Mouse (Mus musculus): ENCODE results near the gene Tfrc. TPM values are rescaled to one million over a fixed set of nuclear protein-coding genes. Genes with fewer than 3 reads are reported as not detected.

Gene Tfrc
- polyA plus RNA-seq, 1 experiment: 27.0 TPM

GRCm38 (mm10) chr16:32666671-32667551 is 58.2 kb downstream of the Tfrc start:
- H3K4me3 ChIP-seq (ENCODE audit: insufficient read depth, low read depth, low read length): no peak overlapping the region
- peak overlapping the region; percentile 80 for H3K27ac ChIP-seq (replicated peaks; ENCODE audit: low read depth, low read length)
- peaks cover 28% of the 10 kb centered on the region for H3K4me1 ChIP-seq (ENCODE audit: control insufficient read depth, insufficient read depth, insufficient read length, low read length)

- Histone ChIP-seq H3K4me1 (ENCODE audit: control insufficient read depth, insufficient read depth, insufficient read length, low read length) (peaks cover 32% of the 10 kb centered on the region), H3K27ac (replicated peaks; ENCODE audit: low read depth, low read length) (peak overlapping the region; percentile 80), H3K4me3 (ENCODE audit: insufficient read depth, low read depth, low read length) (no peak overlapping the region)
These were observed 58.8 kb downstream of the Tfrc start for GRCm38 (mm10) chr16:32667552-32667872.

GRCm38 (mm10) chr16:32668030-32668429 is 59.3 kb downstream of the Tfrc start:
- Histone ChIP-seq H3K4me3 (ENCODE audit: insufficient read depth, low read depth, low read length) (no peak overlapping the region), H3K27ac (replicated peaks; ENCODE audit: low read depth, low read length) (peak overlapping the region; percentile 80), H3K4me1 (ENCODE audit: control insufficient read depth, insufficient read depth, insufficient read length, low read length) (peaks cover 38% of the 10 kb centered on the region)

- Histone ChIP-seq H3K4me1 (ENCODE audit: control insufficient read depth, insufficient read depth, insufficient read length, low read length) (peaks cover 39% of the 10 kb centered on the region), H3K27ac (replicated peaks; ENCODE audit: low read depth, low read length) (no peak overlapping the region)
These were observed 59.8 kb downstream of the Tfrc start for GRCm38 (mm10) chr16:32668472-32668871.

GRCm38 (mm10) chr16:32669243-32669642 is 60.5 kb downstream of the Tfrc start:
- H3K4me3 ChIP-seq (ENCODE audit: insufficient read depth, low read depth, low read length): no peak overlapping the region
- H3K27ac ChIP-seq (replicated peaks; ENCODE audit: low read depth, low read length): no peak overlapping the region
- H3K4me1 ChIP-seq (ENCODE audit: control insufficient read depth, insufficient read depth, insufficient read length, low read length): peaks cover 40% of the 10 kb centered on the region

More at GRCm38 (mm10) chr16:32668472-32668871, 59.8 kb downstream of the Tfrc start:
- H3K4me3 ChIP-seq (ENCODE audit: insufficient read depth, low read depth, low read length): no peak overlapping the region

GRCm38 (mm10) chr16:32670354-32671124 is 61.8 kb downstream of the Tfrc start:
- no peak overlapping the region for H3K27ac ChIP-seq (replicated peaks; ENCODE audit: low read depth, low read length)
- no peak overlapping the region for H3K4me3 ChIP-seq (ENCODE audit: insufficient read depth, low read depth, low read length)
- H3K4me1 ChIP-seq (ENCODE audit: control insufficient read depth, insufficient read depth, insufficient read length, low read length): peaks cover 39% of the 10 kb centered on the region

- Histone ChIP-seq H3K27ac (replicated peaks; ENCODE audit: low read depth, low read length) (no peak overlapping the region), H3K4me3 (ENCODE audit: insufficient read depth, low read depth, low read length) (no peak overlapping the region), H3K4me1 (ENCODE audit: control insufficient read depth, insufficient read depth, insufficient read length, low read length) (peaks cover 31% of the 10 kb centered on the region)
These were observed 62.6 kb downstream of the Tfrc start for GRCm38 (mm10) chr16:32671206-32671887.

- H3K4me1 ChIP-seq (ENCODE audit: control insufficient read depth, insufficient read depth, insufficient read length, low read length): peaks cover 25% of the 10 kb centered on the region
- H3K27ac ChIP-seq (replicated peaks; ENCODE audit: low read depth, low read length): peak overlapping the region; percentile 7; the same call in 1 of the 2 replicates
- no peak overlapping the region for H3K4me3 ChIP-seq (ENCODE audit: insufficient read depth, low read depth, low read length)
These were observed 63.5 kb downstream of the Tfrc start for GRCm38 (mm10) chr16:32672250-32672649.

GRCm38 (mm10) chr16:32672861-32673560 is 64.3 kb downstream of the Tfrc start:
- peak overlapping the region; percentile 73 for H3K27ac ChIP-seq (replicated peaks; ENCODE audit: low read depth, low read length)
- H3K4me3 ChIP-seq (ENCODE audit: insufficient read depth, low read depth, low read length): peak overlapping the region; percentile 38
- H3K4me1 ChIP-seq (ENCODE audit: control insufficient read depth, insufficient read depth, insufficient read length, low read length): peaks cover 21% of the 10 kb centered on the region

- peaks cover 18% of the 10 kb centered on the region for H3K4me1 ChIP-seq (ENCODE audit: control insufficient read depth, insufficient read depth, insufficient read length, low read length)
- peak overlapping the region; percentile 10; the same call in 1 of the 2 replicates for H3K27ac ChIP-seq (replicated peaks; ENCODE audit: low read depth, low read length)
- H3K4me3 ChIP-seq (ENCODE audit: insufficient read depth, low read depth, low read length): no peak overlapping the region
These were observed 65.5 kb downstream of the Tfrc start for GRCm38 (mm10) chr16:32674121-32674740.

GRCm38 (mm10) chr16:32677040-32677700 is 68.5 kb downstream of the Tfrc start:
- H3K4me1 ChIP-seq (ENCODE audit: control insufficient read depth, insufficient read depth, insufficient read length, low read length): peaks cover 17% of the 10 kb centered on the region
- no peak overlapping the region for H3K4me3 ChIP-seq (ENCODE audit: insufficient read depth, low read depth, low read length)
- no peak overlapping the region for H3K27ac ChIP-seq (replicated peaks; ENCODE audit: low read depth, low read length)

- Histone ChIP-seq H3K4me3 (ENCODE audit: insufficient read depth, low read depth, low read length) (no peak overlapping the region), H3K4me1 (ENCODE audit: control insufficient read depth, insufficient read depth, insufficient read length, low read length) (peaks cover 12% of the 10 kb centered on the region), H3K27ac (replicated peaks; ENCODE audit: low read depth, low read length) (no peak overlapping the region)
These were observed 69.2 kb downstream of the Tfrc start for GRCm38 (mm10) chr16:32677903-32678302.

GRCm38 (mm10) chr16:32678812-32679211 is 70.1 kb downstream of the Tfrc start:
- no peak overlapping the region for H3K27ac ChIP-seq (replicated peaks; ENCODE audit: low read depth, low read length)
- no peak overlapping the region for H3K4me3 ChIP-seq (ENCODE audit: insufficient read depth, low read depth, low read length)
- H3K4me1 ChIP-seq (ENCODE audit: control insufficient read depth, insufficient read depth, insufficient read length, low read length): peaks cover 7% of the 10 kb centered on the region; the same call in 1 of the 2 replicates

- H3K27ac ChIP-seq (replicated peaks; ENCODE audit: low read depth, low read length): no peak overlapping the region
- H3K4me3 ChIP-seq (ENCODE audit: insufficient read depth, low read depth, low read length): no peak overlapping the region
- peaks cover 2% of the 10 kb centered on the region; the same call in 1 of the 2 replicates for H3K4me1 ChIP-seq (ENCODE audit: control insufficient read depth, insufficient read depth, insufficient read length, low read length)
These were observed 71.3 kb downstream of the Tfrc start for GRCm38 (mm10) chr16:32679976-32680375.

Data from brown adipose tissue, adult 24 weeks (tissue).